Mouse (Mus musculus): ENCODE measurements around the gene Ccdc43. TPM values are rescaled to one million over a fixed set of nuclear protein-coding genes. Genes with fewer than 3 reads are reported as not detected.

The Ccdc43 gene
- polyA plus RNA-seq, 1 experiment from 2014 or later: 45.9 TPM

GRCm38 (mm10) chr11:102656326-102656926 lies 41.2 kb downstream of the Ccdc43 start:
- no peaks in the 10 kb centered on the region for H3K9me3 ChIP-seq
- no peaks in the 10 kb centered on the region for H3K4me1 ChIP-seq
- H3K36me3 ChIP-seq: no peaks in the 10 kb centered on the region
- no peaks in the 10 kb centered on the region for H3K27me3 ChIP-seq (replicated peaks)
- H3K4me2 ChIP-seq (replicated peaks): no peak overlapping the region
- H3K9ac ChIP-seq: no peak overlapping the region
- no peak overlapping the region for H3K27ac ChIP-seq
- 42% methylated on average over 4 of the region's 4 CpGs for WGBS
- H3K4me3 ChIP-seq: no peak overlapping the region
- no peak for ATAC-seq (ENCODE audit: low FRiP score, low read depth)

- Histone ChIP-seq H3K4me2 (replicated peaks) (no peak overlapping the region), H3K9me3 (no peaks in the 10 kb centered on the region), H3K4me3 (no peak overlapping the region), H3K4me1 (no peaks in the 10 kb centered on the region), H3K36me3 (no peaks in the 10 kb centered on the region), H3K27me3 (replicated peaks) (no peaks in the 10 kb centered on the region), H3K27ac (no peak overlapping the region), H3K9ac (no peak overlapping the region)
- no peak for ATAC-seq (ENCODE audit: low FRiP score, low read depth)
- WGBS: 78% methylated on average over 8 of the region's 8 CpGs
Measured at GRCm38 (mm10) chr11:102655888-102656287, 41.7 kb downstream of the Ccdc43 start.

GRCm38 (mm10) chr11:102652844-102653243 lies 44.7 kb downstream of the Ccdc43 start:
- Histone ChIP-seq H3K27ac (no peak overlapping the region), H3K9ac (no peak overlapping the region), H3K27me3 (replicated peaks) (no peaks in the 10 kb centered on the region), H3K4me3 (no peak overlapping the region), H3K4me2 (replicated peaks) (no peak overlapping the region), H3K4me1 (no peaks in the 10 kb centered on the region), H3K9me3 (no peaks in the 10 kb centered on the region), H3K36me3 (no peaks in the 10 kb centered on the region)
- no peak for ATAC-seq (ENCODE audit: low FRiP score, low read depth)
- WGBS: 73% methylated on average over 3 of the region's 3 CpGs

GRCm38 (mm10) chr11:102651381-102651780 lies 46.2 kb downstream of the Ccdc43 start:
- no peak overlapping the region for H3K27ac ChIP-seq
- no peaks in the 10 kb centered on the region for H3K4me1 ChIP-seq
- H3K4me3 ChIP-seq: no peak overlapping the region
- H3K27me3 ChIP-seq (replicated peaks): no peaks in the 10 kb centered on the region
- no peak overlapping the region for H3K9ac ChIP-seq
- no peak overlapping the region for H3K4me2 ChIP-seq (replicated peaks)
- no peaks in the 10 kb centered on the region for H3K36me3 ChIP-seq
- H3K9me3 ChIP-seq: no peaks in the 10 kb centered on the region
- WGBS: 4% methylated on average over 9 of the region's 9 CpGs
- ATAC-seq (ENCODE audit: low FRiP score, low read depth): no peak

GRCm38 (mm10) chr11:102647885-102648284 lies 49.7 kb downstream of the Ccdc43 start:
- no peaks in the 10 kb centered on the region for H3K27me3 ChIP-seq (replicated peaks)
- WGBS: 75% methylated on average over 12 of the region's 12 CpGs
- ATAC-seq (ENCODE audit: low FRiP score, low read depth): no peak

GRCm38 (mm10) chr11:102646226-102646625 lies 51.4 kb downstream of the Ccdc43 start:
- ATAC-seq (ENCODE audit: low FRiP score, low read depth): no peak
- H3K9ac ChIP-seq: no peak overlapping the region
- H3K36me3 ChIP-seq: no peaks in the 10 kb centered on the region
- no peaks in the 10 kb centered on the region for H3K4me1 ChIP-seq
- no peak overlapping the region for H3K4me3 ChIP-seq
- no peak overlapping the region for H3K27ac ChIP-seq
- H3K27me3 ChIP-seq (replicated peaks): no peaks in the 10 kb centered on the region
- H3K9me3 ChIP-seq: no peaks in the 10 kb centered on the region
- whole genome bisulfite sequencing: 89% methylated on average over 13 of the region's 13 CpGs
- H3K4me2 ChIP-seq (replicated peaks): no peak overlapping the region

More at GRCm38 (mm10) chr11:102647885-102648284, 49.7 kb downstream of the Ccdc43 start:
- H3K27ac ChIP-seq: no peak overlapping the region
- no peaks in the 10 kb centered on the region for H3K4me1 ChIP-seq
- H3K4me2 ChIP-seq (replicated peaks): no peak overlapping the region
- no peak overlapping the region for H3K9ac ChIP-seq
- no peak overlapping the region for H3K4me3 ChIP-seq
- no peaks in the 10 kb centered on the region for H3K36me3 ChIP-seq
- no peaks in the 10 kb centered on the region for H3K9me3 ChIP-seq

- Histone ChIP-seq H3K4me2 (replicated peaks) (no peak overlapping the region), H3K27me3 (replicated peaks) (no peaks in the 10 kb centered on the region), H3K9ac (no peak overlapping the region), H3K4me1 (0 out of 2 replicates have a peak, but pooled peaks cover 1% of the 10 kb centered on the region), H3K27ac (no peak overlapping the region), H3K36me3 (no peaks in the 10 kb centered on the region), H3K9me3 (no peaks in the 10 kb centered on the region), H3K4me3 (no peak overlapping the region)
- WGBS: 68% methylated on average over 10 of the region's 10 CpGs
- ATAC-seq (ENCODE audit: low FRiP score, low read depth): no peak
Measured at GRCm38 (mm10) chr11:102643891-102644382, 53.6 kb downstream of the Ccdc43 start.

- ATAC-seq (ENCODE audit: low FRiP score, low read depth): no peak
- Histone ChIP-seq H3K4me3 (no peak overlapping the region), H3K9me3 (no peaks in the 10 kb centered on the region), H3K27me3 (replicated peaks) (no peaks in the 10 kb centered on the region; the same call in 1 of the 2 replicates), H3K36me3 (no peaks in the 10 kb centered on the region), H3K27ac (no peak overlapping the region), H3K4me2 (replicated peaks) (no peak overlapping the region), H3K4me1 (peaks cover 22% of the 10 kb centered on the region; the same call in 1 of the 2 replicates), H3K9ac (no peak overlapping the region)
- WGBS: 56% methylated on average over 12 of the region's 12 CpGs
Measured at GRCm38 (mm10) chr11:102636887-102637286, 60.7 kb downstream of the Ccdc43 start.

Small RNAs within 50 kb of the gene (microRNA-seq; reads per million reads assigned to microRNA genes)
- not detected for gene Gm22920

Other genes with a start within 250 kb of the Ccdc43 start
- 7.0 and 7.6 TPM in 2 replicates for gene Itga2b, start 227.7 kb downstream of the Ccdc43 start, polyA plus RNA-seq (2016; fragmentation: Nextera tagmentation; extraction: Ambion mirVana)
- gene Gpatch8, start 141.4 kb downstream of the Ccdc43 start, polyA plus RNA-seq (2016; fragmentation: Nextera tagmentation; extraction: Ambion mirVana): 69.0 and 71.0 TPM in 2 replicates
- 5.7 and 7.3 TPM in 2 replicates for gene Gm11627, start 118.3 kb downstream of the Ccdc43 start, polyA plus RNA-seq (2016; fragmentation: Nextera tagmentation; extraction: Ambion mirVana)
- gene Fzd2, start 93.4 kb downstream of the Ccdc43 start, polyA plus RNA-seq (2016; fragmentation: Nextera tagmentation; extraction: Ambion mirVana): 38.2 and 44.0 TPM in 2 replicates
- 0.58 and 0.60 TPM in 2 replicates for gene Meioc, start 34.1 kb downstream of the Ccdc43 start, polyA plus RNA-seq (2016; fragmentation: Nextera tagmentation; extraction: Ambion mirVana)
- 33.2 and 41.6 TPM in 2 replicates for gene Adam11, start 63.7 kb upstream of the Ccdc43 start, polyA plus RNA-seq (2016; fragmentation: Nextera tagmentation; extraction: Ambion mirVana)
- gene Gjc1, start 121.9 kb upstream of the Ccdc43 start, polyA plus RNA-seq (2016; fragmentation: Nextera tagmentation; extraction: Ambion mirVana): 83.3 and 84.9 TPM in 2 replicates
- gene Higd1b, start 138.1 kb upstream of the Ccdc43 start, polyA plus RNA-seq (2016; fragmentation: Nextera tagmentation; extraction: Ambion mirVana): not detected in 2 replicates
- gene Eftud2, start 183.2 kb upstream of the Ccdc43 start, polyA plus RNA-seq (2016; fragmentation: Nextera tagmentation; extraction: Ambion mirVana): 204 and 218 TPM in 2 replicates
- gene Ccdc103, start 183.4 kb upstream of the Ccdc43 start, polyA plus RNA-seq (2016; fragmentation: Nextera tagmentation; extraction: Ambion mirVana): 1.5 and 1.8 TPM in 2 replicates
- gene Fam187a, start 187.4 kb upstream of the Ccdc43 start, polyA plus RNA-seq (2016; fragmentation: Nextera tagmentation; extraction: Ambion mirVana): not detected in 2 replicates
- gene Gfap, start 203.1 kb upstream of the Ccdc43 start, polyA plus RNA-seq (2016; fragmentation: Nextera tagmentation; extraction: Ambion mirVana): 0.08 and 0.11 TPM in 2 replicates
- gene Kif18b, start 227.3 kb upstream of the Ccdc43 start, polyA plus RNA-seq (2016; fragmentation: Nextera tagmentation; extraction: Ambion mirVana): 5.9 and 8.3 TPM in 2 replicates
- gene C1ql1, start 248.9 kb upstream of the Ccdc43 start, polyA plus RNA-seq (2016; fragmentation: Nextera tagmentation; extraction: Ambion mirVana): 2.9 and 3.8 TPM in 2 replicates

Data from neural tube, embryonic 12.5 days (tissue).